Mouse (Mus musculus) ES-E14 (cell line): ENCODE data around the gene Smdt1. TPM values are rescaled to one million over a fixed set of nuclear protein-coding genes. Genes with fewer than 3 reads are reported as not detected.

Source experiments
- DNase-seq: peaks from one replicate; pipeline ENCODE4 v3.0.0-alpha.2; 2013; ENCODE audit warnings: low read depth, low spot score
- H3K27ac ChIP-seq: 2 replicates; pipeline ENCODE4 v1.5.1; 2012; ENCODE audit warnings: low read depth, mild to moderate bottlenecking, low read length, moderate library complexity, mixed read lengths; ENCODE audit not compliant: poor library complexity, insufficient read depth, severe bottlenecking
- H3K36me3 ChIP-seq: 2 replicates; pipeline ENCODE4 v1.6.1; 2012; ENCODE audit warnings: mild to moderate bottlenecking, low read length, moderate library complexity, mixed read lengths; ENCODE audit not compliant: control insufficient read depth, poor library complexity, insufficient read depth, severe bottlenecking
- H3K4me1 ChIP-seq, 2 experiments: fragments of 150-350 bp in 1 of 2; sonication (generic) in 1 of 2; 2 replicates each; pipeline ENCODE4 v1.6.1; 2012; ENCODE audit warnings: low read length in 2 of 2, mild to moderate bottlenecking in 1 of 2, mixed read lengths in 1 of 2; ENCODE audit not compliant: control insufficient read depth in 2 of 2, insufficient read depth in 2 of 2, poor library complexity in 1 of 2
- H3K4me3 ChIP-seq, 2 experiments: fragments of 150-350 bp in 1 of 2; sonication (generic) in 1 of 2; 2 replicates each; pipeline ENCODE4 v1.5.1; 2012; ENCODE audit warnings: low read length in 2 of 2, low read depth in 1 of 2, mild to moderate bottlenecking in 1 of 2, mixed read lengths in 1 of 2; ENCODE audit not compliant: insufficient read depth in 1 of 2, poor library complexity in 1 of 2, severe bottlenecking in 1 of 2
- H3K9ac ChIP-seq: 2 replicates; pipeline ENCODE4 v1.6.1; 2012; ENCODE audit warnings: low read depth, mild to moderate bottlenecking, low read length, mixed read lengths; ENCODE audit not compliant: poor library complexity, insufficient read depth, severe bottlenecking
- H3K9me3 ChIP-seq: fragments of 150-350 bp; sonication (generic); 2 replicates; pipeline ENCODE4 v1.6.1; 2012; ENCODE audit warnings: low read depth, mild to moderate bottlenecking, low read length; ENCODE audit not compliant: control insufficient read depth, insufficient read depth
- CHD2 ChIP-seq: IDR thresholded peaks from 2 replicates; pipeline ENCODE4 v1.6.1; 2014; ENCODE audit warnings: mild to moderate bottlenecking, low read depth, low read length, inconsistent platforms
- HCFC1 ChIP-seq: IDR thresholded peaks from 2 replicates; pipeline ENCODE4 v1.6.1; 2012; ENCODE audit warnings: low read length, inconsistent platforms, borderline replicate concordance; ENCODE audit not compliant: insufficient read depth
- MAFK ChIP-seq: IDR thresholded peaks from 2 replicates; pipeline ENCODE4 v1.6.1; 2014; ENCODE audit warnings: mild to moderate bottlenecking, low read depth, low read length, inconsistent platforms; ENCODE audit not compliant: insufficient read depth
- ZC3H11A ChIP-seq: IDR thresholded peaks from 2 replicates; pipeline ENCODE4 v1.6.1; 2012; ENCODE audit warnings: low read depth, mild to moderate bottlenecking, inconsistent platforms, low read length, borderline replicate concordance
- ZNF384 ChIP-seq: IDR thresholded peaks from 2 replicates; pipeline ENCODE4 v1.6.1; 2012; ENCODE audit warnings: low read depth, low read length, inconsistent platforms
- in situ Hi-C, 2 experiments: fragments of 600-800 bp; cut with MboI; formaldehyde crosslinking; loops; one replicate each; pipeline ENCODE4 v1.15.1; 2025; ENCODE audit warnings: low sequenced_read_pairs in 2 of 2, inconsistent platforms in 1 of 2; ENCODE audit not compliant: unreplicated experiment in 2 of 2
- total RNA-seq: library from RNA; depleted of rRNA; stranded (reverse); fragments of 300-350 nt; gene quantifications from 2 replicates; pipeline ENCODE4 v1.2.3, GENCODE M21; 2012

Gene Smdt1
- total RNA-seq, 1 experiment: 222 TPM

- Histone ChIP-seq H3K9me3 (no peaks in the 10 kb centered on the region), H3K4me1 (peaks cover 4 to 9% of the 10 kb centered on the region in 2 experiments), H3K27ac (no peak overlapping the region), H3K4me3 (no peak overlapping the region), H3K9ac (no peak overlapping the region), H3K36me3 (peaks cover 23% of the 10 kb centered on the region)
- TF ChIP-seq ZNF384 (no peak), CHD2 (no peak), MAFK (no peak), ZC3H11A (no peak), HCFC1 (no peak)
- in situ Hi-C loops: no loop called here
- no peak for DNase-seq
Observed at GRCm38 (mm10) chr15:82348258-82348998, 9.7 kb downstream of the Smdt1 start.

- TF ChIP-seq ZC3H11A (no peak), HCFC1 (no peak), MAFK (no peak)
- no peak overlapping the region for H3K27ac ChIP-seq
Observed at GRCm38 (mm10) chr15:82348999-82349341, 10.2 kb downstream of the Smdt1 start.

GRCm38 (mm10) chr15:82350349-82350748 is 11.6 kb downstream of the Smdt1 start:
- peaks cover 23% of the 10 kb centered on the region for H3K36me3 ChIP-seq
- no peak for TF ChIP-seq CHD2
- TF ChIP-seq HCFC1: no peak
- no peak overlapping the region for H3K27ac ChIP-seq
- no peak for DNase-seq
- in situ Hi-C loops: loop anchor here in 1 of 2 experiments (10.0 kb wide), 1 partner anchor 694 kb away; no protein-coding TSS in a partner anchor
- H3K9ac ChIP-seq: no peak overlapping the region
- no peak overlapping the region for H3K4me3 ChIP-seq
- H3K9me3 ChIP-seq: no peaks in the 10 kb centered on the region
- H3K4me1 ChIP-seq: peaks cover 4 to 7% of the 10 kb centered on the region in 2 experiments; a peak in 3 of 4 replicates

More at GRCm38 (mm10) chr15:82348999-82349341, 10.2 kb downstream of the Smdt1 start:
- DNase-seq: no peak
- in situ Hi-C loops: no loop called here
- no peaks in the 10 kb centered on the region for H3K9me3 ChIP-seq
- H3K4me3 ChIP-seq: no peak overlapping the region
- H3K4me1 ChIP-seq: peaks cover 4 to 9% of the 10 kb centered on the region in 2 experiments
- H3K36me3 ChIP-seq: peaks cover 23% of the 10 kb centered on the region
- H3K9ac ChIP-seq: no peak overlapping the region

GRCm38 (mm10) chr15:82351480-82351879 is 12.7 kb downstream of the Smdt1 start:
- no peak overlapping the region for H3K4me3 ChIP-seq
- peaks cover 24% of the 10 kb centered on the region for H3K36me3 ChIP-seq
- no peak for TF ChIP-seq HCFC1
- no peak for TF ChIP-seq ZC3H11A
- no peak for TF ChIP-seq CHD2
- TF ChIP-seq ZNF384: no peak
- TF ChIP-seq MAFK: no peak
- H3K27ac ChIP-seq: no peak overlapping the region
- H3K9ac ChIP-seq: no peak overlapping the region
- peaks cover 4 to 7% of the 10 kb centered on the region in 2 experiments; a peak in 3 of 4 replicates for H3K4me1 ChIP-seq
- in situ Hi-C loops: loop anchor here in 1 of 2 experiments (10.0 kb wide), 1 partner anchor 693 kb away; no protein-coding TSS in a partner anchor
- no peaks in the 10 kb centered on the region for H3K9me3 ChIP-seq
- DNase-seq: no peak
